Mouse (Mus musculus): Measurements from ENCODE around the gene Myo1a. TPM values are rescaled to one million over a fixed set of nuclear protein-coding genes. Genes with fewer than 3 reads are reported as not detected.

Myo1a gene
- polyA plus RNA-seq, 1 experiment = 0.21 TPM

DNA sequence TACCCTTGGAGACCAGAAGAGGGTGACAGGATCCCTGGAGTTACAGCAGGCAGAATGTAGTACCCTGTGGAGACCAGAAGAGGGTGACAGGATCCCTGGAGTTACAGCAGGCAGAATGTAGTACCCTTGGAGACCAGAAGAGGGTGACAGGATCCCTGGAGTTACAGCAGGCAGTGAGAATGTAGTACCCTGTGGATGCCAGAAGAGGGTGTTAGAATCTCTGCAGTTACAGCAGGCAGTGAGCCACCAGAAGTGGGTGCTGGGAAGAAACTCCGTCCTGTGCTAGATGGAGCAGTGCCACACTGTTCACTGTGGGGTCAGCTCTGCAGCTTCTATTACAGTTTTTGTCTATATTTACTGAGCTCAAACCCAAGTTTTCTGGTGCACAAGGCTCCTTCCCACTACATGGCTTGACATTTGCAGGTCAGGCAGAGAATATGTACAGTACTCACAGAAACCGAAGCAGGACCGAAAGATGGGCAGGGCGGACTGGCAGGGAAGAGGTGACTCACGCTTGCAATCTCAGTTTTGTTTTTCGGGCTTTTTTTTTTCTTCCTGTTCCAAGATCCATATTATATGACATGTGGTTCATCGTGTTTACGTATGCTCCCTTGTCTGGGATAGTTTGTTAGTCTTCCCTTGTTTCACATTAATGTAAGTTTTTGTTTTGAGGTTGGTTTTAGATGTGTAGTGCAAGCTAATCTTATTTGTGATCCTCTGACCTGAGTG is 30.0 kb upstream of the Myo1a start:
- H3K27ac ChIP-seq (ENCODE audit: insufficient read depth, low read length) = no peak overlapping the region
- DNase-seq (ENCODE audit: low read depth in 1 of 2, low spot score in 2 of 2) = peak; percentile 56 to 61
- no peaks in the 10 kb centered on the region for H3K36me3 ChIP-seq (ENCODE audit: control insufficient read depth, insufficient read depth, low read length)
- peaks cover 4% of the 10 kb centered on the region for H3K4me1 ChIP-seq (ENCODE audit: control insufficient read depth, insufficient read depth, insufficient read length)
- 86% methylated on average over 8 of the region's 8 CpGs for WGBS
- no peaks in the 10 kb centered on the region for H3K27me3 ChIP-seq (ENCODE audit: control insufficient read depth, insufficient read depth, low read length)
- no peak overlapping the region for H3K4me3 ChIP-seq (ENCODE audit: extremely low read depth, insufficient read depth, insufficient read length)
- TF ChIP-seq POLR2A (IDR thresholded peaks at IDR 0.05; ENCODE audit: low read depth, low read length) (no peak), CTCF (IDR thresholded peaks at IDR 0.05; ENCODE audit: extremely low read depth, insufficient read depth, insufficient read length, insufficient replicate concordance) (peak; percentile 58; the same call in 1 of the 2 replicates)

- TF ChIP-seq POLR2A (IDR thresholded peaks at IDR 0.05; ENCODE audit: low read depth, low read length) (no peak), CTCF (IDR thresholded peaks at IDR 0.05; ENCODE audit: extremely low read depth, insufficient read depth, insufficient read length, insufficient replicate concordance) (no peak)
- 45% methylated on average over 5 of the region's 5 CpGs for WGBS
Measured at GRCm38 (mm10) chr10:127675859-127676398, 29.0 kb upstream of the Myo1a start.

DNA sequence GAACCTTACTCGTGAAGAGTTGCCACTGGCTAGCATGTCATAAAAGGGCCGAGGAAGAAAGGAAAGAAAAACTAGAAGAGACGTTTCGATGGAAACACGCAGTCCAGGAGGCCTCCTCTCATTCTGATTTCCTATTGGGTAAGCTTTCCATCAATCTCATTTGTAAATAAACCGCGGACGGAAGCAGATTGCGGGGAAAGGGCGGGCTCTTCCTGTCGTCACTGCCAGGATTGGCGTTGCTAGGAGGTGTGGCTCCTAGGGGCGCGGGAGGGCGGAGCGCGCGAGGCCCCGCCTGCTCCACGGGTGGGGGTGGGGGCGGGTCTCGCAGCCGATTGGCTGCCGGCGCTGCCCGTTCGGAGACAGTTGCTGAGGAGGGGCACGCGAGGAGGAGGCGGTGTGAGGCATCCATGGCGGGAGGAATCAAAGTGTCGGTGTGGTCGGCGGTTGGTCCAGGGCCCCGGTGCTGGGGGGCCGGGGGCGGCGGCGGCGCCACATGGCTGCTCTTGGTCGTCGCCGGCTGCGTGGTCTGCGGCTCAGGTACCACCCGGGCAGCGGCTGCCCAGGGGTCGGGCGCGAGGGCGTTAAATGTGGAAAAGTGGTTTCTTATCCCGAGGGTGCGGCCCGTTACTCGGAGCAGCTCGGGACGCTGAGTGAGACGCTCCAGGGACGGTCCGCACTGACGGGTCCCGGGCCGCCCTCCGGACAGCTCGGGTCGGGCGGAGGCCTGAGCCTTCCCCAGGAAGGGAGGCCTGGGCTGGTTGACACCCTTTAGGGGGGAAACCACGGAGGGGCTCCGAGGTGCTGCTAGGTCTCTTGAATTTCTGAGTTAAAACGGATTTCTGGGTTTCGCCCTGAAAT is 28.1 kb upstream of the Myo1a start:
- peak; percentile 88 to 98 for DNase-seq (ENCODE audit: low read depth in 1 of 2, low spot score in 2 of 2)
- Histone ChIP-seq H3K4me3 (ENCODE audit: extremely low read depth, insufficient read depth, insufficient read length) (peak overlapping the region; percentile 83), H3K27ac (ENCODE audit: insufficient read depth, low read length) (peak overlapping the region; percentile 50), H3K36me3 (ENCODE audit: control insufficient read depth, insufficient read depth, low read length) (no peaks in the 10 kb centered on the region), H3K4me1 (ENCODE audit: control insufficient read depth, insufficient read depth, insufficient read length) (peaks cover 4% of the 10 kb centered on the region), H3K27me3 (ENCODE audit: control insufficient read depth, insufficient read depth, low read length) (no peaks in the 10 kb centered on the region)
- under 1% methylated on average over 67 of the region's 71 CpGs for WGBS
- TF ChIP-seq CTCF (IDR thresholded peaks at IDR 0.05; ENCODE audit: extremely low read depth, insufficient read depth, insufficient read length, insufficient replicate concordance) = no peak
- no peak for TF ChIP-seq POLR2A (IDR thresholded peaks at IDR 0.05; ENCODE audit: low read depth, low read length)

More at GRCm38 (mm10) chr10:127675859-127676398, 29.0 kb upstream of the Myo1a start:
- DNase-seq (ENCODE audit: low read depth in 1 of 2, low spot score in 2 of 2) = no peak
- H3K4me1 ChIP-seq (ENCODE audit: control insufficient read depth, insufficient read depth, insufficient read length) = peaks cover 4% of the 10 kb centered on the region
- H3K36me3 ChIP-seq (ENCODE audit: control insufficient read depth, insufficient read depth, low read length) = no peaks in the 10 kb centered on the region
- no peak overlapping the region for H3K27ac ChIP-seq (ENCODE audit: insufficient read depth, low read length)
- H3K27me3 ChIP-seq (ENCODE audit: control insufficient read depth, insufficient read depth, low read length) = no peaks in the 10 kb centered on the region
- H3K4me3 ChIP-seq (ENCODE audit: extremely low read depth, insufficient read depth, insufficient read length) = peak overlapping the region; percentile 62

- no peaks in the 10 kb centered on the region for H3K27me3 ChIP-seq (ENCODE audit: control insufficient read depth, insufficient read depth, low read length)
- H3K27ac ChIP-seq (ENCODE audit: insufficient read depth, low read length) = no peak overlapping the region
- H3K4me3 ChIP-seq (ENCODE audit: extremely low read depth, insufficient read depth, insufficient read length) = peak overlapping the region; percentile 83
- peak; percentile 70 to 71 for DNase-seq (ENCODE audit: low read depth in 1 of 2, low spot score in 2 of 2)
- WGBS = 6% methylated on average over 14 of the region's 14 CpGs
- TF ChIP-seq POLR2A (IDR thresholded peaks at IDR 0.05; ENCODE audit: low read depth, low read length) (no peak), CTCF (IDR thresholded peaks at IDR 0.05; ENCODE audit: extremely low read depth, insufficient read depth, insufficient read length, insufficient replicate concordance) (peak; percentile 86; the same call in 1 of the 2 replicates)
- peaks cover 4% of the 10 kb centered on the region for H3K4me1 ChIP-seq (ENCODE audit: control insufficient read depth, insufficient read depth, insufficient read length)
- H3K36me3 ChIP-seq (ENCODE audit: control insufficient read depth, insufficient read depth, low read length) = no peaks in the 10 kb centered on the region
Measured at GRCm38 (mm10) chr10:127677591-127678336, 27.2 kb upstream of the Myo1a start.

DNA sequence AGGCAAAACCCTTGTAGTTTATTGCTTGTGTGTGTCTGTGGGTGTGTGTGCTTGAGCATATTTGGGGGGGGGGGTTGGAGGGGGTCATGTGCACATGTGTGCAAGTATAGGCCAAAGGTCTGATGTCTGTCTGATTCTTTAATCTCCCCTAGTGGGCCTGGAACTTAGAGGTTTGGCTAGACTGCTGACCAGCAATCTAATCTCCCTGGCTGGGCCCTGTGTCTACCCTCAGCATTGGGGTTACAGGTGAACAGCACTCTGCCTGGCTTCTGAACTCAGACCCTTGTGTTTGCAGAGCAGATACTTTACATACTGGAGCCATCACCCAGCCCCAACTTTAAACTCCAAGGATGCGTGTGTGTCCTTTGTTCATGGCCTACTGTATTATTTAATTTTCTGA is 25.8 kb upstream of the Myo1a start:
- no peak for TF ChIP-seq POLR2A (IDR thresholded peaks at IDR 0.05; ENCODE audit: low read depth, low read length)
- TF ChIP-seq CTCF (IDR thresholded peaks at IDR 0.05; ENCODE audit: extremely low read depth, insufficient read depth, insufficient read length, insufficient replicate concordance) = no peak
- WGBS = 94% methylated on average over 1 of the region's 1 CpGs
- Histone ChIP-seq H3K4me1 (ENCODE audit: control insufficient read depth, insufficient read depth, insufficient read length) (peaks cover 4% of the 10 kb centered on the region), H3K36me3 (ENCODE audit: control insufficient read depth, insufficient read depth, low read length) (no peaks in the 10 kb centered on the region), H3K4me3 (ENCODE audit: extremely low read depth, insufficient read depth, insufficient read length) (no peak overlapping the region), H3K27me3 (ENCODE audit: control insufficient read depth, insufficient read depth, low read length) (no peaks in the 10 kb centered on the region), H3K27ac (ENCODE audit: insufficient read depth, low read length) (no peak overlapping the region)
- no peak for DNase-seq (ENCODE audit: low read depth in 1 of 2, low spot score in 2 of 2)

- DNase-seq (ENCODE audit: low read depth in 1 of 2, low spot score in 2 of 2) = no peak
Measured at GRCm38 (mm10) chr10:127679881-127680280, 25.1 kb upstream of the Myo1a start.

More at GRCm38 (mm10) chr10:127679881-127680280, 25.1 kb upstream of the Myo1a start:
- H3K27me3 ChIP-seq (ENCODE audit: control insufficient read depth, insufficient read depth, low read length) = no peaks in the 10 kb centered on the region
- WGBS = 93% methylated on average over 3 of the region's 3 CpGs
- no peaks in the 10 kb centered on the region for H3K36me3 ChIP-seq (ENCODE audit: control insufficient read depth, insufficient read depth, low read length)
- H3K27ac ChIP-seq (ENCODE audit: insufficient read depth, low read length) = no peak overlapping the region
- no peak overlapping the region for H3K4me3 ChIP-seq (ENCODE audit: extremely low read depth, insufficient read depth, insufficient read length)
- no peak for TF ChIP-seq CTCF (IDR thresholded peaks at IDR 0.05; ENCODE audit: extremely low read depth, insufficient read depth, insufficient read length, insufficient replicate concordance)
- TF ChIP-seq POLR2A (IDR thresholded peaks at IDR 0.05; ENCODE audit: low read depth, low read length) = no peak
- peaks cover 4% of the 10 kb centered on the region for H3K4me1 ChIP-seq (ENCODE audit: control insufficient read depth, insufficient read depth, insufficient read length)
